23 mouse cellular contexts compared by ENCODE assay signal in the genomic region with DNA sequence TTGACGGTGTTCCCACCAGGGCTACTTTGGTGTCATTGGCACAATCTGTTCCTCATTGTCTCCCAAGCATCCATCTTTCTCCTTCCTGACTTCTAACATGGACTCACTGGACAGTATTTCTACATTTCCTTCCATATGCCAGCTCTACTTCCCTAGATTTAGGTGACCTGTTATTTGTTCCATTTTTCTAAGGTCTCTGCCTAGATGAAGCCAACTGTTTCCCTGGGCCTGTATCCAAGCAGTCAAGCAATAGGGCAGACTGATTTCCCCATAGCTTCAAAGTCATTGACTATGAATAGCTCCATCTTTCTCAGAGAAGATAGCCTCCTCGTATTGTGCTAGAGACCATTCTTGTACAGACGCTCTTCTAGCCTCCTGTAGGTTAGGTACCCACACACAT. TPM values are rescaled to one million over a fixed set of nuclear protein-coding genes. Genes with fewer than 3 reads are reported as not detected.
DNase-seq lines count a peak whose midpoint lies in the region; ATAC-seq and TF ChIP-seq lines count a peak whose summit lies in the region.
"Had no signal": no experiment of that assay in that cellular context is flagged by ENCODE, and none has a peak within 500 bp of the region (broad histone marks: within the 10 kb centered on the region; RNA-seq: fewer than 3 reads in every experiment).

No protein-coding gene starts in this region.

- no peaks in the 10 kb centered on the region for H3K27me3 ChIP-seq in liver, adult 2 months (ENCODE audit: control insufficient read depth, insufficient read depth, low read length)
- H3K27me3 ChIP-seq: embryonic facial prominence, embryonic 13.5 days; embryonic facial prominence, embryonic 15.5 days; forebrain, embryonic 12.5 days had no signal

- no peaks in the 10 kb centered on the region for H3K36me3 ChIP-seq in liver, adult 2 months (ENCODE audit: control insufficient read depth, insufficient read depth, low read length)
- H3K36me3 ChIP-seq: embryonic facial prominence, embryonic 13.5 days; embryonic facial prominence, embryonic 15.5 days; forebrain, embryonic 10.5 days; forebrain, embryonic 12.5 days had no signal

- no peak overlapping the region for H3K27ac ChIP-seq in liver, adult 2 months (replicated peaks; ENCODE audit: insufficient read depth, low read depth, low read length)
- H3K27ac ChIP-seq: embryonic facial prominence, embryonic 13.5 days; embryonic facial prominence, embryonic 15.5 days; forebrain, embryonic 10.5 days; forebrain, embryonic 12.5 days; gastrocnemius, adult 2 months had no signal

- no peak for TF ChIP-seq POLR2A in liver, adult 2 months (IDR thresholded peaks at IDR 0.05; ENCODE audit: extremely low read depth, insufficient read depth, low read length)

- peak; percentile 78 for ATAC-seq in cerebellum, adult (ENCODE audit: insufficient number of reproducible peaks, low FRiP score, low TSS enrichment)
- ATAC-seq: forebrain, embryonic 14.5 days; forebrain, embryonic 16.5 days had no signal

- no peaks in the 10 kb centered on the region for H3K4me1 ChIP-seq in liver, adult 2 months (ENCODE audit: control insufficient read depth, insufficient read depth, low read length)
- H3K4me1 ChIP-seq: embryonic facial prominence, embryonic 13.5 days; embryonic facial prominence, embryonic 15.5 days had no signal

- H3K9ac ChIP-seq in liver, adult 2 months (ENCODE audit: low read depth, low read length), result no peak overlapping the region
- H3K9ac ChIP-seq: embryonic facial prominence, embryonic 13.5 days; embryonic facial prominence, embryonic 15.5 days; forebrain, embryonic 12.5 days had no signal

- no peak overlapping the region for H3K4me3 ChIP-seq in liver, adult 2 months (ENCODE audit: insufficient read depth, low read depth, low read length)
- H3K4me3 ChIP-seq: embryonic facial prominence, embryonic 13.5 days; embryonic facial prominence, embryonic 15.5 days; erythroblast, embryonic 14.5 days; forebrain, embryonic 10.5 days; forebrain, embryonic 12.5 days; gastrocnemius, adult 2 months had no signal

- no peak for DNase-seq in cerebellum, adult 8-10 months
- peak; percentile 69 for DNase-seq in cerebellum, adult 9-10 months
- DNase-seq in cerebellum, postnatal 14 days, result no peak
- DNase-seq in liver, adult 2 months (ENCODE audit: extremely low read depth, low read depth, low spot score), result peak; percentile 31
- no peak for DNase-seq in liver
- peak; percentile 77 for DNase-seq in brain, adult 2 months (ENCODE audit: low read depth, low spot score)
- no peak for DNase-seq in right cerebral cortex, postnatal 4 days
- DNase-seq: adrenal gland, adult 2 months; adrenal gland, postnatal 10 days; adrenal gland, postnatal 36 days; cerebellum, adult 11-12 months; embryo, embryonic 11 days; gastrocnemius, adult 2 months had no signal

- H3K79me2 ChIP-seq in liver, adult 2 months (ENCODE audit: control insufficient read depth, insufficient read depth, low read length), result no peaks in the 10 kb centered on the region

- 71% methylated on average over 3 of the region's 3 CpGs for WGBS in liver, adult 2 months

- no peak for TF ChIP-seq CTCF in liver, adult 2 months (IDR thresholded peaks at IDR 0.05; ENCODE audit: low read depth, low read length)

RNA-seq across cellular contexts. Expression of a gene that starts 12.0 kb away (rescaled TPM):
- 1.4 and 1.5 TPM in 2 replicates for total RNA-seq in liver, adult 2 months (2014; rRNA removed)
- polyA plus RNA-seq in liver, adult 2 months (2012; rRNA removed), result 0.87 and 1.4 TPM in 2 replicates
- total RNA-seq: MEL had no signal
- polyA plus RNA-seq: C2C12; erythroblast, embryonic 14.5 days had no signal

Comparison
In these comparisons a context has a peak if more than half of its experiments do, and no peak if none do; other contexts are left out.
1. DNase-seq: peak in cerebellum, adult 9-10 months (single experiment), liver, adult 2 months (single experiment) and brain, adult 2 months (single experiment); none in cerebellum, adult 8-10 months (single experiment), cerebellum, postnatal 14 days (0 of 2), liver (single experiment) and right cerebral cortex, postnatal 4 days (single experiment).